ENCODE assay signal across 8 mouse cellular contexts in genomic region chr10:81407539-81408423, GRCm38 (mm10). TPM values are rescaled to one million over a fixed set of nuclear protein-coding genes. Genes with fewer than 3 reads are reported as not detected.
DNase-seq lines count a peak whose midpoint lies in the region; ATAC-seq and TF ChIP-seq lines count a peak whose summit lies in the region.

No protein-coding gene starts in this region.

- WGBS in intestine, embryonic 16.5 days = 28% methylated on average over 31 of the region's 31 CpGs
- WGBS in liver, adult 2 months = 53% methylated on average over 31 of the region's 31 CpGs
- 26% methylated on average over 31 of the region's 31 CpGs for WGBS in midbrain, embryonic 16.5 days

- peak; percentile 26; the same call in 1 of the 2 replicates for ATAC-seq in intestine, embryonic 16.5 days
- no peak for ATAC-seq in midbrain, embryonic 16.5 days

- H3K4me2 ChIP-seq in intestine, embryonic 16.5 days (ENCODE audit: low read depth, low read length) = peak overlapping the region; percentile 41
- H3K4me2 ChIP-seq in midbrain, embryonic 16.5 days (ENCODE audit: low read length) = peak overlapping the region; percentile 5; the same call in 1 of the 2 replicates

- H3K27ac ChIP-seq in intestine, embryonic 16.5 days (ENCODE audit: low read length) = peak overlapping the region; percentile 43
- peak overlapping the region; percentile 11 for H3K27ac ChIP-seq in liver, adult 2 months (replicated peaks; ENCODE audit: insufficient read depth, low read depth, low read length)
- no peak overlapping the region for H3K27ac ChIP-seq in midbrain, embryonic 16.5 days (ENCODE audit: low read length)

- no peak for TF ChIP-seq CTCF in liver, adult 2 months (IDR thresholded peaks at IDR 0.05; ENCODE audit: low read depth, low read length)

- DNase-seq in B cell, adult 2 months = peak; percentile 72 to 76
- DNase-seq in Muller cell, postnatal 12 days (ENCODE audit: inconsistent ontology term) = peak; percentile 95
- DNase-seq in cerebellum, postnatal 14 days = peak; percentile 83 to 88
- peak; percentile 99 for DNase-seq in heart, adult 11 months
- DNase-seq in liver, adult 2 months (ENCODE audit: extremely low read depth, low read depth, low spot score) = peak; percentile 55
- peak; percentile 71 for DNase-seq in testis, postnatal 10 days (ENCODE audit: low spot score)

- H3K36me3 ChIP-seq in intestine, embryonic 16.5 days (ENCODE audit: control insufficient read depth, insufficient read depth, low read length) = peaks cover 10% of the 10 kb centered on the region
- H3K36me3 ChIP-seq in liver, adult 2 months (ENCODE audit: control insufficient read depth, insufficient read depth, low read length) = peaks cover 19% of the 10 kb centered on the region; the same call in 1 of the 2 replicates
- peaks cover 26% of the 10 kb centered on the region for H3K36me3 ChIP-seq in midbrain, embryonic 16.5 days (ENCODE audit: control insufficient read depth, insufficient read depth, low read length)

- H3K4me1 ChIP-seq in intestine, embryonic 16.5 days (ENCODE audit: control insufficient read depth, insufficient read depth, low read length) = peaks cover 70% of the 10 kb centered on the region
- peaks cover 42% of the 10 kb centered on the region for H3K4me1 ChIP-seq in liver, adult 2 months (ENCODE audit: control insufficient read depth, insufficient read depth, low read length)
- H3K4me1 ChIP-seq in midbrain, embryonic 16.5 days (ENCODE audit: control insufficient read depth, insufficient read depth, low read length) = peaks cover 17% of the 10 kb centered on the region

- TF ChIP-seq POLR2A in liver, adult 2 months (IDR thresholded peaks at IDR 0.05; ENCODE audit: extremely low read depth, insufficient read depth, low read length) = no peak

- H3K79me2 ChIP-seq in liver, adult 2 months (ENCODE audit: control insufficient read depth, insufficient read depth, low read length) = peaks cover 3% of the 10 kb centered on the region; the same call in 1 of the 2 replicates

- H3K27me3 ChIP-seq in intestine, embryonic 16.5 days (replicated peaks; ENCODE audit: control insufficient read depth, insufficient read depth, low read length) = peaks cover 4% of the 10 kb centered on the region; the same call in 1 of the 2 replicates
- H3K27me3 ChIP-seq in liver, adult 2 months (ENCODE audit: control insufficient read depth, insufficient read depth, low read length) = no peaks in the 10 kb centered on the region
- H3K27me3 ChIP-seq in midbrain, embryonic 16.5 days (ENCODE audit: control insufficient read depth, insufficient read depth, low read depth, low read length) = peaks cover 3% of the 10 kb centered on the region

- H3K9ac ChIP-seq in intestine, embryonic 16.5 days (ENCODE audit: low read depth, low read length) = peak overlapping the region; percentile 51
- H3K9ac ChIP-seq in liver, adult 2 months (ENCODE audit: low read depth, low read length) = no peak overlapping the region
- H3K9ac ChIP-seq in midbrain, embryonic 16.5 days (ENCODE audit: low read depth, low read length) = no peak overlapping the region

- H3K9me3 ChIP-seq in intestine, embryonic 16.5 days (ENCODE audit: control insufficient read depth, low read length) = no peaks in the 10 kb centered on the region
- no peaks in the 10 kb centered on the region for H3K9me3 ChIP-seq in midbrain, embryonic 16.5 days (replicated peaks; ENCODE audit: control insufficient read depth, low read length, poor library complexity, severe bottlenecking)

- H3K4me3 ChIP-seq in intestine, embryonic 16.5 days (ENCODE audit: low read length) = peak overlapping the region; percentile 28; the same call in 1 of the 2 replicates
- H3K4me3 ChIP-seq in liver, adult 2 months (ENCODE audit: insufficient read depth, low read depth, low read length) = no peak overlapping the region
- H3K4me3 ChIP-seq in midbrain, embryonic 16.5 days (ENCODE audit: low read depth, low read length) = peak overlapping the region; percentile 6; the same call in 1 of the 2 replicates

RNA-seq across cellular contexts. Expression of gene Smim24, which starts 14.9 kb away (rescaled TPM):
- 426 and 504 TPM in 2 replicates for polyA plus RNA-seq in intestine, embryonic 16.5 days (2015; fragmentation: Nextera tagmentation; extraction: Ambion mirVana)
- 1.3 and 1.5 TPM in 2 replicates for total RNA-seq in liver, adult 2 months (2014; rRNA removed)
- polyA plus RNA-seq in liver, adult 2 months (2012; rRNA removed) = 2.3 and 4.1 TPM in 2 replicates
- 1.2 and 1.4 TPM in 2 replicates for polyA plus RNA-seq in midbrain, embryonic 16.5 days (2015; fragmentation: Nextera tagmentation; extraction: Ambion mirVana)

RNA-seq across cellular contexts. Expression of gene Gm48552, which starts 19.0 kb away (rescaled TPM):
- polyA plus RNA-seq in intestine, embryonic 16.5 days (2015; fragmentation: Nextera tagmentation; extraction: Ambion mirVana) = 0.55 and 1.8 TPM in 2 replicates
- total RNA-seq in liver, adult 2 months (2014; rRNA removed) = 0.40 TPM in 1 of 2 replicates, not detected in the other
- 0.26 and 1.4 TPM in 2 replicates for polyA plus RNA-seq in liver, adult 2 months (2012; rRNA removed)
- 2.3 and 3.3 TPM in 2 replicates for polyA plus RNA-seq in midbrain, embryonic 16.5 days (2015; fragmentation: Nextera tagmentation; extraction: Ambion mirVana)

RNA-seq across cellular contexts. Expression of gene Gm48551, which starts 23.5 kb away (rescaled TPM):
- polyA plus RNA-seq in intestine, embryonic 16.5 days (2015; fragmentation: Nextera tagmentation; extraction: Ambion mirVana) = 2.9 and 3.7 TPM in 2 replicates
- 2.4 TPM in 1 of 2 replicates, not detected in the other for total RNA-seq in liver, adult 2 months (2014; rRNA removed)
- polyA plus RNA-seq in liver, adult 2 months (2012; rRNA removed) = 0.32 and 0.44 TPM in 2 replicates
- polyA plus RNA-seq in midbrain, embryonic 16.5 days (2015; fragmentation: Nextera tagmentation; extraction: Ambion mirVana) = 6.1 and 8.2 TPM in 2 replicates

RNA-seq across cellular contexts. Expression of gene Dohh, which starts 23.6 kb away (rescaled TPM):
- polyA plus RNA-seq in intestine, embryonic 16.5 days (2015; fragmentation: Nextera tagmentation; extraction: Ambion mirVana) = 102 and 109 TPM in 2 replicates
- total RNA-seq in liver, adult 2 months (2014; rRNA removed) = 39.7 and 53.8 TPM in 2 replicates
- polyA plus RNA-seq in liver, adult 2 months (2012; rRNA removed) = 42.6 and 49.7 TPM in 2 replicates
- polyA plus RNA-seq in midbrain, embryonic 16.5 days (2015; fragmentation: Nextera tagmentation; extraction: Ambion mirVana) = 77.5 and 86.2 TPM in 2 replicates

RNA-seq across cellular contexts. Expression of gene Fzr1, which starts 29.5 kb away (rescaled TPM):
- 73.2 and 78.7 TPM in 2 replicates for polyA plus RNA-seq in intestine, embryonic 16.5 days (2015; fragmentation: Nextera tagmentation; extraction: Ambion mirVana)
- 6.2 and 8.1 TPM in 2 replicates for total RNA-seq in liver, adult 2 months (2014; rRNA removed)
- polyA plus RNA-seq in liver, adult 2 months (2012; rRNA removed) = 20.9 and 29.9 TPM in 2 replicates
- polyA plus RNA-seq in midbrain, embryonic 16.5 days (2015; fragmentation: Nextera tagmentation; extraction: Ambion mirVana) = 145 and 146 TPM in 2 replicates

Comparison
In these comparisons a context has a peak if more than half of its experiments do, and no peak if none do; other contexts are left out.
1. RNA of gene Smim24, which starts 14.9 kb away (polyA plus RNA-seq): 426 to 504 TPM in intestine, embryonic 16.5 days; 2.3 to 4.1 TPM in liver, adult 2 months and 1.2 to 1.4 TPM in midbrain, embryonic 16.5 days; every median in the first group is over 10 times any median in the second.
2. Peak in every context shown above with its lines, with median percentiles within 50 percentile points of each other: DNase-seq.